Mouse (Mus musculus): ENCODE data around the gene Lag3. TPM values are rescaled to one million over a fixed set of nuclear protein-coding genes. Genes with fewer than 3 reads are reported as not detected.

Gene Lag3
- polyA plus RNA-seq, 1 experiment = 4.5 TPM

GRCm38 (mm10) chr6:124854647-124855046, 56.9 kb downstream of the Lag3 start:
- DNase-seq (ENCODE audit: low read depth) = no peak
- TF ChIP-seq CTCF (IDR thresholded peaks at IDR 0.05; ENCODE audit: borderline replicate concordance, extremely low read depth, insufficient read depth, insufficient read length) (no peak), POLR2A (IDR thresholded peaks at IDR 0.05; ENCODE audit: borderline replicate concordance, extremely low read depth, insufficient read depth, insufficient read length, poor library complexity, severe bottlenecking) (no peak)

Other genes with a start within 250 kb of the Lag3 start
- gene Lpcat3, start 248.7 kb downstream of the Lag3 start, polyA plus RNA-seq (2012; rRNA removed) = 54.8 and 58.7 TPM in 2 replicates
- gene Emg1, start 199.5 kb downstream of the Lag3 start, polyA plus RNA-seq (2012; rRNA removed) = 95.2 and 132 TPM in 2 replicates
- gene Phb2, start 199.4 kb downstream of the Lag3 start, polyA plus RNA-seq (2012; rRNA removed) = 168 and 174 TPM in 2 replicates
- gene Ptpn6, start 173.0 kb downstream of the Lag3 start, polyA plus RNA-seq (2012; rRNA removed) = 2.6 and 2.9 TPM in 2 replicates
- gene Grcc10, start 170.3 kb downstream of the Lag3 start, polyA plus RNA-seq (2012; rRNA removed) = 429 and 583 TPM in 2 replicates
- not detected in 2 replicates for gene Gm45234, start 155.7 kb downstream of the Lag3 start, polyA plus RNA-seq (2012; rRNA removed)
- 62.8 and 136 TPM in 2 replicates for gene Atn1, start 155.2 kb downstream of the Lag3 start, polyA plus RNA-seq (2012; rRNA removed)
- gene Eno2, start 142.0 kb downstream of the Lag3 start, polyA plus RNA-seq (2012; rRNA removed) = 48.6 and 69.6 TPM in 2 replicates
- 5.6 and 8.7 TPM in 2 replicates for gene Lrrc23, start 132.0 kb downstream of the Lag3 start, polyA plus RNA-seq (2012; rRNA removed)
- gene Spsb2, start 103.0 kb downstream of the Lag3 start, polyA plus RNA-seq (2012; rRNA removed) = 5.3 and 5.7 TPM in 2 replicates
- gene Tpi1, start 97.4 kb downstream of the Lag3 start, polyA plus RNA-seq (2012; rRNA removed) = 318 and 333 TPM in 2 replicates
- 157 and 162 TPM in 2 replicates for gene Usp5, start 82.2 kb downstream of the Lag3 start, polyA plus RNA-seq (2012; rRNA removed)
- gene Cdca3, start 82.2 kb downstream of the Lag3 start, polyA plus RNA-seq (2012; rRNA removed) = 49.5 and 122 TPM in 2 replicates
- gene Gnb3, start 71.4 kb downstream of the Lag3 start, polyA plus RNA-seq (2012; rRNA removed) = 1.9 and 2.6 TPM in 2 replicates
- 123 and 173 TPM in 2 replicates for gene P3h3, start 54.0 kb downstream of the Lag3 start, polyA plus RNA-seq (2012; rRNA removed)
- 107 and 117 TPM in 2 replicates for gene Gpr162, start 47.7 kb downstream of the Lag3 start, polyA plus RNA-seq (2012; rRNA removed)
- gene Cd4, start 23.5 kb downstream of the Lag3 start, polyA plus RNA-seq (2012; rRNA removed) = 0.09 and 0.14 TPM in 2 replicates
- gene Ptms, start 8.4 kb upstream of the Lag3 start, polyA plus RNA-seq (2012; rRNA removed) = 2,630 and 3,258 TPM in 2 replicates
- 551 and 626 TPM in 2 replicates for gene Mlf2, start 19.7 kb upstream of the Lag3 start, polyA plus RNA-seq (2012; rRNA removed)
- 130 and 170 TPM in 2 replicates for gene Cops7a, start 53.8 kb upstream of the Lag3 start, polyA plus RNA-seq (2012; rRNA removed)
- 49.8 and 68.1 TPM in 2 replicates for gene Pianp, start 85.0 kb upstream of the Lag3 start, polyA plus RNA-seq (2012; rRNA removed)
- 107 and 118 TPM in 2 replicates for gene Zfp384, start 97.4 kb upstream of the Lag3 start, polyA plus RNA-seq (2012; rRNA removed)
- 127 and 169 TPM in 2 replicates for gene Ing4, start 128.1 kb upstream of the Lag3 start, polyA plus RNA-seq (2012; rRNA removed)
- 29.5 and 32.6 TPM in 2 replicates for gene Acrbp, start 138.0 kb upstream of the Lag3 start, polyA plus RNA-seq (2012; rRNA removed)
- gene Lpar5, start 156.2 kb upstream of the Lag3 start, polyA plus RNA-seq (2012; rRNA removed) = 1.0 and 1.2 TPM in 2 replicates
- 69.8 and 142 TPM in 2 replicates for gene Chd4, start 184.3 kb upstream of the Lag3 start, polyA plus RNA-seq (2012; rRNA removed)
- gene Nop2, start 220.2 kb upstream of the Lag3 start, polyA plus RNA-seq (2012; rRNA removed) = 32.6 and 34.6 TPM in 2 replicates
- gene Iffo1, start 233.5 kb upstream of the Lag3 start, polyA plus RNA-seq (2012; rRNA removed) = 29.9 TPM in 2 replicates

Data from brain, embryonic 14.5 days (tissue).